Mouse (Mus musculus) splenic B cell, adult 2 months (primary cell): ENCODE data around the gene Rffl.

ENCODE experiments used
- DNase-seq: peaks from one replicate; pipeline ENCODE4 v3.0.0-alpha.2; 2011; ENCODE audit warnings: low read depth, low spot score
- H3K27me3 ChIP-seq: 2 replicates; pipeline ENCODE4 v1.6.1; 2012; ENCODE audit warnings: mild to moderate bottlenecking, low read length, moderate library complexity, mixed read lengths; ENCODE audit not compliant: control insufficient read depth, poor library complexity, insufficient read depth, severe bottlenecking
- H3K36me3 ChIP-seq: 2 replicates; pipeline ENCODE4 v1.6.1; 2012; ENCODE audit warnings: mild to moderate bottlenecking, low read length, moderate library complexity, mixed read lengths; ENCODE audit not compliant: control insufficient read depth, poor library complexity, insufficient read depth, severe bottlenecking

Gene Rffl

DNA sequence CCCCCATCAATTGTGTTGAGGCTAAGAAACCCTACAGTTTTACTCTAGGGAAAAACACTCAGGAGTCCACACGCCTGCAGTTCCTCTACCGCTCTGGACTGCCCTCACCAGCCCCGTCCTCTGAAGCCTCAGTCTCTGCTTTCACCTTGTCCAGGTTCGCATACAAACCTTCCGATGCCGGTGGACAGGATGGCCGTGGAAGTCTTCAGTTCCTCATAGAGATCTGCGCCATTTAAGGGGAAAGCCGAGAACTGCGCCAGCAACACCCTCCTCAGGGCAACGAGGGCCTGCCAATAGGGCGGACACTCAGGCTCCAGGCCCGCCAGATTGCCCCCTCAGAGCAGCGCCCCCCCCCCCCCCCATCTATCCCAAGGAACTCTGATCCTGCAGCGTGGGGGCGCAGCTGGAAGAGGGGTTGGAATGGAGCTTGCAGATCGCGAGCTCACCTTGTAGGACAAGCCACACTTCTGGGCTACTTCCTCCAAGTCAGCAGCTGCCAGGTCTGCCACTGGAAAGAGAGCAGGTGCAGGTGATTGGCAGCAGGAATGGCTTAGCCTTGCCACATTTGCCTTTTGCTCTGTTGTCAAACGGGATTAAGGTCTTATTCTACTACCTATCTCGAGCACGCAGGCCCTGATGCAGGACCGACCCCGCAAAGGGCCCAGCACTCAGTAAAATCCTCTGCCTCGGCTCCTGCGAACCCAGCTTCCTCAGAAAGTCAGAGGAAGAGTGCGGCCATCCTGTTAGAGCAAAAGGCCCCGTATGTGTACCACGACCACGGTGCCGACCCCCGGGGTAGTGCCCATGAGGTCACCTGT is 18.7 kb upstream of the Rffl start:
- H3K27me3 ChIP-seq = no peaks in the 10 kb centered on the region
- DNase-seq = peak; percentile 42
- no peaks in the 10 kb centered on the region; the same call in 1 of the 2 replicates for H3K36me3 ChIP-seq

DNA sequence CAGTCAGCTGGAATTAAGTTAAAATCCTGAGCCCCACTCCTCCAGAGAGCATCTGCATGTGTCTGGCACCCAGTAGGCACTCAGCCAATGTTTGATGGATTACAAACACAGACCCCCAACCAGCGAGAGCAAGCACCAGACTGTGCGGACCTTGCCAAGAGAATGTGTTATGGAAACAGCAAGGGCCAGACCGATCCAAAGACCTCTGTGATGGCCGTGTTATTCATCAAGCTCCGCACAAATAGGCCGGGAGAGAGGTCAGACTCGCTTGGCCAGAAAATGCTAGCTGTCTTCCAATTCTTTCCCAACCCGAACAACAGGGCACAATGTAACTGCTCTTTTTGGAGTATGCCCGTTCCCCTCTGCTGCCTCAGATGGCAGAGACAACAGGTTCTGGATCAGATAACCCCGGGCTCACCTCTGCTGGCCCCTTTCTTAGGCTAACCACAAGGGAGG is 17.5 kb upstream of the Rffl start:
- no peaks in the 10 kb centered on the region for H3K27me3 ChIP-seq
- DNase-seq = no peak
- H3K36me3 ChIP-seq = no peaks in the 10 kb centered on the region; the same call in 1 of the 2 replicates

DNA sequence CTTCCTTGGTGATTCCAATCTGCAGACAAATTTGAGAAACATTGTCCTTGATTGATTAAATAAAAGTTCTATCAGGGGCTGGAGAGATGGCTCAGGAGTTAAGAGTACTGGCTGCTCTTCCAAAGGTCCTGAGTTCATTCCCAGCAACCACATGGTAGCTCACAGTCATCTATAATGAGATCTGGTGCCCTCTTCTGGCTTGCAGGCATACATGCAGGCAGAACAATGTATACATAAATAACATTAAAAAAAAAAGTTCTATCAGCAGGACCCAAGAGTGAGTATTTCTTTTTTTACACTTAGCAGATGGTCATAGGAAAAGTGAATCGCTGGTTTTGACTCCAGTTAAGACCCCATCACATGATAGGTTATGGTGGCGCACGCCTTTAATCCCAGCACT is 15.5 kb upstream of the Rffl start:
- Histone ChIP-seq H3K36me3 (peaks cover 1% of the 10 kb centered on the region; the same call in 1 of the 2 replicates), H3K27me3 (no peaks in the 10 kb centered on the region)
- peak; percentile 29 for DNase-seq

DNA sequence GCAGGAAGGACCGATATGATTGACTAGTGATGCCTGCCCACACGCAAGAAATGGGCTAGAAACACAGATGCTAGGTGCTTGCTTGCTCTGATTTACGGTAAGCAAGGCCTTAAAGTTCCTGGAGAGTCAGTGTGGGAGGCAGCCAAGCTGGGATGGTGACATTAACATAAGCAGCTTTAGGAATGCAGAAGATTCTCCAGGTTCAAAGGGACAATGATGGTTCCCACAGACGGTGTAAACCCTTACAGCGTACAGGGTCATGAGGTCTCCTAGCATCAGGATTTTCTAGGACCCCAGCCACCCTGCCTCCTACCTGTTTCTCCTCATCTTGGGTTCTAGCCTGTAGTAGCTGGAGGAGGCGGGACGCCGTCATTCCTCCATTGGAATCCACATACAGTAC is 12.2 kb upstream of the Rffl start:
- DNase-seq = no peak
- H3K36me3 ChIP-seq = peaks cover 3% of the 10 kb centered on the region; the same call in 1 of the 2 replicates
- no peaks in the 10 kb centered on the region for H3K27me3 ChIP-seq

DNA sequence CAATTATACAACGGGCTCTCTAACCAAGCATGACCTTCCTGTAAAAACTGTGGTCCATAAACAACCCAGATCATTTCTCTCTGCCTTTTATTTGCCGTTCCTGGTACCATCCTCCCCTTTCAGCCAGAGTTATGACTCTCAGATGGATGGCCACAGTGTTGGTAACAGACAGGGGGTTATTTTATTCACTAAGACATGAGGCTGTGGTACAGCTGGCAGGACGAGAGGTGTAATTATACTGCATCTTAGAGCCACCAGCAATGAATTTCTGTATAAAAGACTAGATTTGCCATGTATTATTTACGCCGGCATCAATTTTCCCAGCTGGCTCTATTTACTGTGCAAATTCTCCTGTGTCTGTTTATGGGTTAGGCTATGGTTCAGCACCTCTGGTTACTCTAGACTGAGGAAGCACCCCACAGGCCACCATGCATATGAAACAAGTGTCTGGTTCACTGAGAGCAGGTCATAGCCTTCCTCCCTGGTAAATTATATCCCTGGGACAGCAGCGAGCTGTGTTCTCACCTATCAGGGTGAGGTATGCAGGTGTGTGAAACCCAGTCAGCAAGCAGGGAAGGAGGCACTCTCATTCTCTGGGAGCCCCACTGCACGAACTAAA is 6.8 kb upstream of the Rffl start:
- Histone ChIP-seq H3K36me3 (peaks cover 3% of the 10 kb centered on the region; the same call in 1 of the 2 replicates), H3K27me3 (no peaks in the 10 kb centered on the region)
- no peak for DNase-seq

DNA sequence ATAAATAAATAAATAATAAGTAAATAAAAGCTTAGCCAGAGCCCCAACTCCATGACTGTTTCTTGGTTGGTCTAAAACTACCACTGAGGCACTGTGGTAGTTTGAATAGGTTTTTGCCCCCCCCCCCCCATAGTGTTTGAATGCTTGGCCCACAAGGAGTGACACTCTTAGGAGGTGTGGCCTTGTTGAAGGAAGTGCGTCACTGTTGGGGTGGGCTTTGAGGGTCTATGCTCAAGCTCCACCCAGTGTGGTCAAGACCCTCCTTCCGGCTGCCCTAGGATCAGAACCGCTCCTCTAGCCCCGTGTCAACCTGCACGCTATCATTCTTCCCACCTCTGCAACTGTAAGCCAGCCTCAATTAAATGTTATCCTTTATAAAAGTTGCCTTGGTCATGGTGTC is 4.6 kb upstream of the Rffl start:
- no peaks in the 10 kb centered on the region for H3K27me3 ChIP-seq
- no peak for DNase-seq

DNA sequence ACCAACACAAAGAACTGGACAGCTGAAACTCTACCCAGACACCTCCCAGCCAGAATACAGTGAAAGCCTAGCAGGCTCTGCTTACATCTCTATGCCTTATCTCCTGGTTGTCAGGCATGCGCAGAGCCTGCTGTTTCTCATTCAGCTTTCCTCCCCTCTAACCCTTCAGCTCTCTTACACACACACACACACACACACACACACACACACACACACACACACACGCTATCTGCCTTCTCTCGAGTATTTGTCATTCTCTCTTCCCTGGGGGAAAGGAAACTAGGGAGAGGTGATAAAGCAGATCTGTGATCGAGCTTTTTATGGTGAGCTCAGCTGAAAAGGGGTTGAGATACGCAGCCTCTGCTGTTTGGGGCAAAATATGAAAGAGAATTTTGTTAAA is 3.9 kb upstream of the Rffl start:
- Histone ChIP-seq H3K27me3 (no peaks in the 10 kb centered on the region), H3K36me3 (no peaks in the 10 kb centered on the region; the same call in 1 of the 2 replicates)
- DNase-seq = no peak

More for the DNA sequence above, 4.6 kb upstream of the Rffl start:
- H3K36me3 ChIP-seq = no peaks in the 10 kb centered on the region; the same call in 1 of the 2 replicates

DNA sequence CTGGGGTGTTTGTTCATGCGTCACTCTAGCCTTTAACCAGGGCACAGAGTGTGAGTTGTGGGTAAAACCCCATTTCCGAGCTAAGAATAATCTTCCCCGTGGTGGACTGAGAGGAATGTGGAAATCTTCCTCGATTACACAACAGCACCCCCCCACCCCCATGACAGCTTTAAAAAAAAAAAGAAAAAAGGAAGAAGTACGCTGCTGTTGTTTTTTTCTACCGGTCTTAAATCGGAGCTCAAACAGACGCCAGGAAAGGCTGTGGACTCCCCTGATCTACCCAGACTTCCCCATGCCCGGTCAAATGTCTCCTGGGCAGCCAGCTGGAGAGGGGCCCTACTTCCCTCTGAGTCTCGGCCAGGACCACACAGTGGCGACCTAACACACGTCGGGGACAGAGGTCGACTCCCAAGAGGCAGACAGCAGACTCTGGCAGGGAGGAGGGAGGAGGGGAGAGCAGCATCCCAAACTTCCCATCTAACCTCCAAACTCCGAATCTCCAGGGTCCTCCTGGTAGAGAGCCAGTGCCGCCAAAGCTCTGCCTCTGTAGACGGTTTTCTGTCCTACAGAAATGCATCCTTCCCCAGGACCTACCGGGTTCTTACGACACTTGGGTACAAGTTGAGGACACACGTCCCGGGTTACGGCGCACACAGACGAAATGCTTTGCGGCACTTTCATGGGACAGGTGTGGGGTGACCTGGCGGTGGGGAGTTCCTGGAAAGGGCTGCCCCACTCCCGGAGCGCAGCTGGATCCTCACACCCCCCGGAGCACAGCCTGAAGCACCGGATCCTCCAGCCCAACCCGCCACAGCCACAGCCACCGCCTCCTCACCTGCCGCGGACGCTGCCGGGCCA is 608 bp downstream of the Rffl start:
- no peaks in the 10 kb centered on the region for H3K36me3 ChIP-seq
- no peaks in the 10 kb centered on the region for H3K27me3 ChIP-seq
- peak; percentile 76 for DNase-seq

DNA sequence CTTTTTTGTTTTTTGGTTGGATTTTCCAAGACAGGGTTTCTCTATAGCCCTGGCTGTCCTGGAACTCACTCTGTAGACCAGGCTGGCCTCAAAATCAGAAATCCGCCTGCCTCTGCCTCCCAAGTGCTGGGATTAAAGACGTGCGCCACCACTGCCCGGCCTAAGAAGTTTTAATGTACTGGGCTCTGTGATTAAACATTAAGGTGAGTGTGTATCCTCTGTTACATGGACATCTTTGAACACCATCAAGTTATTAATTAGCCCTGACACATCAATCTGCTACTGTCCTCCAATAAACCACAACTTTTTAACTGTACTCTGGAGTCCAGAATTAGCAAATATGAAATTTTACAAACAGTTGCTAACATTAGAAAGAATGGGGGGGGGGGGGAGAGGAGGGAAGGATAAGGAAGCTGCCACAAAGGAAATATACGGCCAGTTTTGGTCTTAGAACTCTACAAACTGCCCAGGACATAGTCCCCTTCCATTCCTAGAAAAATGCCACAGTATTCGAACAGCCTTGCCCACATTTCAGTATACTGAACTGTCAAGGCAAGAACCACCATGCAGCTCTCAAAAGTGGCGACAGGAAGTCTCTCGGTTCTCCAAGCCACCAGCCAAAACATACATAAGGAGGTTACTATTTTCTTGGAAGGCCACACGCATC is 1.4 kb downstream of the Rffl start:
- Histone ChIP-seq H3K27me3 (no peaks in the 10 kb centered on the region), H3K36me3 (no peaks in the 10 kb centered on the region)
- DNase-seq = no peak

DNA sequence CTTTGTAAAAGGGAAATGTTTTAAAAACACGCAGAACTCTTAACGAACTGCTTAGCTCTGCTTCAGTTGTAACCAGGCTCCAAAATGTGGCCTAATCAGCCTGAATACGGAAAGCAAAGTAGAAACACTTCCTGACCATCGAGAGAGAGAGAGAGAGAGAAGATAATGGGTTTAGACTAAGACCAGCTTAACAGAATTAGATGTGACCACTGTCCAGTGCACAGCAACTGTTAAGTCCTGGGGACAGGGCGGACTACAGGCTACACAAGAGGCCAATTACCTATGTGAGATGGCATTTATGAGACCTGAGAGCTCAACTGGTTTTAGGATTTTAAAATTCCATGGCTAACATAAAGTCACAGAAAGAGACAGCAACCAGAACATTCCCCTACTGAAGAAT is 3.1 kb downstream of the Rffl start:
- Histone ChIP-seq H3K36me3 (no peaks in the 10 kb centered on the region), H3K27me3 (no peaks in the 10 kb centered on the region; the same call in 1 of the 2 replicates)
- DNase-seq = no peak

DNA sequence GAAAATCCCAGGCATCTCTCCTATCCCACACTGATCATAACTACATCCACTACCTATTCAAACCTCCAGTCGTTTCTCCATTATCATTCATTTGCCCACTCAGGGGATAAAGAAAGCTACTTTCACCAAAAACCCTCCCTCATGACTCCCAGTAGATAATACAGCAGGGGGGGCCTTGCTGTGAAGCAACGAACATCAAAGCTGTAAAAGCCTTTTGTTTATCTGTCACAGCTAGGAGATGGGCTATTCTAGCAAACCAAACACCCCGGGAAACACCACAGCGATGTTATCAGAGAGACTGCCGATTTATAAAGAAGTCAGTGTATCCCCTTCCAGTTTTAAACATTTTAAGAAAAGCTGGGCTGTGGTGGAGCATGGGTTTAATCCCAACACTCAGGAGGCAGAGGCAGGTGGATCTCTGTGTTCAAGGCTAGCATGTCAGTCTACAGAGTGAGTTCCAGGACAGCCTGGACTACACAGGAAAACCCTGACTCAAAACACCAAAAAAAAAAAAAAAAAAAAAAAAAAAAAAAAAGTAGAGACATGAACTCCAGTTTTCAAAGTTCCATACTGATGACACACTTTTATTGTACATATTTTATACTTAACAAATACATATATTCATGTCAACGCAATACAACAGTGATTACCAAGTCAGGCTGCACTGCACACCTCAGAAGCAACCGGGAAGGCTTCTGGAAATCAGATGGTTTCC is 4.0 kb downstream of the Rffl start:
- no peak for DNase-seq
- Histone ChIP-seq H3K27me3 (no peaks in the 10 kb centered on the region; the same call in 1 of the 2 replicates), H3K36me3 (no peaks in the 10 kb centered on the region)

DNA sequence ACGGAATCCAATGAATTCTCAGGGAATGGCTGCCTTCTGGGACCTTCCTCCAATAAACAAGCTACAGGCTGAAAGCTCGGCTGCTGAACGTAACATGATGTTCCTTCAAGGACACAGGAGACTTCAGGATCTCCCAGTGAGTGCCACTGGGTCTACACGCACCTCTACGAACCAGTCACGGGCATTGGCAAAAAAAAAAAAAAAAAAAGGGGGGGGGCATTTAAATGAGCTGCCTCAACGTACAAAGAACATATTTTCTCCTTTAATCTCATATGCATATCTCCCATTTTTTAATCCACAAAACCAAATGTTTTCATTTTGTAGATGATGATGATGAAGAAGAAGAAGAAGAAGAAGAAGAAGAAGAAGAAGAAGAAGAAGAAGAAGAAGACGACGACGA is 5.1 kb downstream of the Rffl start:
- DNase-seq = no peak
- H3K36me3 ChIP-seq = no peaks in the 10 kb centered on the region
- H3K27me3 ChIP-seq = no peaks in the 10 kb centered on the region; the same call in 1 of the 2 replicates

DNA sequence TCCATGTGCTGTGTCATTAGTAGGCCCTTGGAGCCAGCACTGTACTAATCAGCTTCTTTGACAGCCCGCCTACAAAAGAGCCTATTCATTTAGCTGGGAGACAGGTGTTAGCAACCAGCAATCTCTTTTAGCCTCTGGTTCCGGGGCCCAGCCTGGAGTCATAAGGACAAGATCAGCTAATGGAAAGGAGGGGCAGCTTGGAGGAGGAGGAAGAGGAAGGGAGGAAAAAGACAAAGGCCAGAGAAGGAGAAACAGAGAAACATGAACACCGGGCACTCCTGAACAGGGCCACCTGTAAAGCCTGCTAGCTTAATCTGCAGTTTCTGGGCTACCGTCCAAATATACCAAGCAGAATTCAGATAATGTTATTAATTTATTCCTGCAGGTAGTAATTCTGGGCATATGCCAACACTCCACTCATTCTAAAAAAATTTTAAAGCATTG is 7.5 kb downstream of the Rffl start:
- no peak for DNase-seq
- Histone ChIP-seq H3K27me3 (no peaks in the 10 kb centered on the region; the same call in 1 of the 2 replicates), H3K36me3 (no peaks in the 10 kb centered on the region)

DNA sequence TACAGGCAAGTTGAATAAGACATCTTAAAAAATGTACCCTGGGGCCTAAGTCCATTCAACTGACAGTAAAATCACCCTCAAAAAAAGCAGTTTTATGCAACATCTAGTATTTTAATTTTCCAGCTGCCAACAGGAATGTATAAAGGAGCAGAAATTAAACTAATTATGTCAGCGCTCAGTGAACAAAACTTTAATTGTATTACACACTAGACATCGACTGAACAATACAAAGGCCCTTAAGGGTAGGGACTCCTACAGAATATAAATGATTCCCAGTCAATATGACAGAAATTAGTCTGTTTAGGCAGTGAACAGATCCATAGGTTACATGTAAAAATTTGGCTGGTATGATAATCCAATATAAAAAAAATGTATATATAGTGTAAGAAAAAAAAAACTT is 8.0 kb downstream of the Rffl start:
- Histone ChIP-seq H3K27me3 (no peaks in the 10 kb centered on the region; the same call in 1 of the 2 replicates), H3K36me3 (no peaks in the 10 kb centered on the region)
- DNase-seq = no peak
